Mouse (Mus musculus) myocyte (in vitro differentiated cells): ENCODE measurements at regions not wholly inside any gene's neighbourhood (a gene's known extent, or its start where the extent isn't known, plus 50 kb on each side); places are given as distances from the start of the nearest gene placed in this dataset.

Experiments used
- H3K27me3 ChIP-seq: one replicate; pipeline ENCODE4 v1.6.1; 2011; ENCODE audit not compliant: control insufficient read depth, insufficient read depth, insufficient read length
- H3K36me3 ChIP-seq: one replicate; pipeline ENCODE4 v1.6.1; 2011; ENCODE audit not compliant: control insufficient read depth, insufficient read depth
- H3K4me2 ChIP-seq: one replicate; pipeline ENCODE4 v1.6.1; 2011; ENCODE audit warnings: low read depth, control low read depth
- H3K4me3 ChIP-seq: one replicate; pipeline ENCODE4 v1.5.1; 2011; ENCODE audit warnings: mild to moderate bottlenecking, control low read depth, moderate library complexity
- H3K79me2 ChIP-seq: one replicate; pipeline ENCODE4 v1.6.1; 2011; ENCODE audit not compliant: control insufficient read depth, insufficient read depth
- H3ac ChIP-seq: one replicate; pipeline ENCODE4 v1.6.1; 2011; ENCODE audit not compliant: control insufficient read depth, insufficient read length
- CEBPB ChIP-seq: IDR thresholded peaks from 2 replicates; pipeline ENCODE4 v1.6.1; 2011; ENCODE audit warnings: mild to moderate bottlenecking, moderate library complexity; ENCODE audit not compliant: poor library complexity, insufficient read depth, severe bottlenecking
- E2F4 ChIP-seq: IDR thresholded peaks from one replicate; pipeline ENCODE4 v1.6.1; 2011; ENCODE audit warnings: mild to moderate bottlenecking, control low read depth, moderate library complexity; ENCODE audit not compliant: insufficient read depth
- MAX ChIP-seq: IDR thresholded peaks from one replicate; pipeline ENCODE4 v1.6.1; 2011; ENCODE audit warnings: low read depth, mild to moderate bottlenecking, control low read depth
- MYOD1 ChIP-seq, 3 experiments: IDR thresholded peaks; one replicate each; pipeline ENCODE4 v1.6.1; 2011; ENCODE audit warnings: control low read depth in 2 of 3, low read depth in 2 of 3, mild to moderate bottlenecking in 2 of 3, moderate library complexity in 1 of 3; ENCODE audit not compliant: insufficient read length in 2 of 3, control insufficient read depth in 1 of 3
- MYOG ChIP-seq, 3 experiments: IDR thresholded peaks; one replicate each; pipeline ENCODE4 v1.6.1; 2011; ENCODE audit warnings: control low read depth in 2 of 3, low read depth in 2 of 3, mild to moderate bottlenecking in 2 of 3; ENCODE audit not compliant: insufficient read length in 2 of 3, control insufficient read depth in 1 of 3, insufficient read depth in 1 of 3
- POLR2A ChIP-seq: IDR thresholded peaks from one replicate; pipeline ENCODE4 v1.6.1; 2011; ENCODE audit warnings: low read depth, mild to moderate bottlenecking, control low read depth, moderate library complexity; ENCODE audit not compliant: insufficient read length
- POLR2AphosphoS2 ChIP-seq: IDR thresholded peaks from one replicate; pipeline ENCODE4 v1.6.1; 2011; ENCODE audit warnings: low read depth, control low read depth; ENCODE audit not compliant: insufficient read length
- REST ChIP-seq: IDR thresholded peaks from one replicate; pipeline ENCODE4 v1.6.1; 2011; ENCODE audit warnings: mild to moderate bottlenecking, control low read depth, moderate library complexity; ENCODE audit not compliant: insufficient read depth, insufficient read length
- SRF ChIP-seq: IDR thresholded peaks from one replicate; pipeline ENCODE4 v1.6.1; 2011; ENCODE audit warnings: low read depth; ENCODE audit not compliant: control insufficient read depth, insufficient read length
- TCF12 ChIP-seq: IDR thresholded peaks from one replicate; pipeline ENCODE4 v1.6.1; 2011; ENCODE audit warnings: mild to moderate bottlenecking, control low read depth; ENCODE audit not compliant: poor library complexity, insufficient read depth, severe bottlenecking
- TCF3 ChIP-seq: IDR thresholded peaks from one replicate; pipeline ENCODE4 v1.6.1; 2011; ENCODE audit warnings: low read depth, control low read depth; ENCODE audit not compliant: insufficient read length
- USF1 ChIP-seq: IDR thresholded peaks from one replicate; pipeline ENCODE4 v1.6.1; 2011; ENCODE audit warnings: low read depth, mild to moderate bottlenecking, control low read depth, moderate library complexity

- H3K79me2 ChIP-seq: no peaks in the 10 kb centered on the region
- TF ChIP-seq MYOD1 (IDR thresholded peaks at IDR 0.05; ENCODE audit: control insufficient read depth in 1 of 3, insufficient read length in 2 of 3, low read depth in 2 of 3) (no peak), POLR2A (no peak), MYOG (IDR thresholded peaks at IDR 0.05; ENCODE audit: control insufficient read depth in 1 of 3, insufficient read depth in 1 of 3, insufficient read length in 2 of 3, low read depth in 2 of 3) (no peak), REST (no peak), USF1 (no peak), E2F4 (no peak), CEBPB (no peak), SRF (no peak), TCF12 (no peak)
- no peak overlapping the region for H3K4me3 ChIP-seq
Measured at GRCm38 (mm10) chr19:21119477-21119876, 152.6 kb upstream of the Zfand5 start.

GRCm38 (mm10) chr19:21118782-21119181 lies 153.3 kb upstream of the Zfand5 start:
- H3K4me3 ChIP-seq: no peak overlapping the region

More at GRCm38 (mm10) chr19:21119477-21119876, 152.6 kb upstream of the Zfand5 start:
- peak overlapping the region; percentile 57 for H3K4me2 ChIP-seq
- no peaks in the 10 kb centered on the region for H3K27me3 ChIP-seq
- no peak overlapping the region for H3ac ChIP-seq
- H3K36me3 ChIP-seq: no peaks in the 10 kb centered on the region

GRCm38 (mm10) chr19:21115693-21116092 lies 156.4 kb upstream of the Zfand5 start:
- Histone ChIP-seq H3ac (no peak overlapping the region), H3K36me3 (no peaks in the 10 kb centered on the region), H3K79me2 (no peaks in the 10 kb centered on the region), H3K27me3 (no peaks in the 10 kb centered on the region), H3K4me2 (no peak overlapping the region), H3K4me3 (no peak overlapping the region)
- TF ChIP-seq TCF12: no peak
- TF ChIP-seq MYOG (IDR thresholded peaks at IDR 0.05; ENCODE audit: control insufficient read depth in 1 of 3, insufficient read depth in 1 of 3, insufficient read length in 2 of 3, low read depth in 2 of 3): no peak
- TF ChIP-seq REST: no peak
- TF ChIP-seq E2F4: no peak
- TF ChIP-seq POLR2AphosphoS2: no peak
- TF ChIP-seq TCF3: no peak
- no peak for TF ChIP-seq SRF
- TF ChIP-seq USF1: no peak
- no peak for TF ChIP-seq POLR2A
- no peak for TF ChIP-seq MYOD1 (IDR thresholded peaks at IDR 0.05; ENCODE audit: control insufficient read depth in 1 of 3, insufficient read length in 2 of 3, low read depth in 2 of 3)
- no peak for TF ChIP-seq MAX
- TF ChIP-seq CEBPB: no peak

More at GRCm38 (mm10) chr19:21118782-21119181, 153.3 kb upstream of the Zfand5 start:
- Histone ChIP-seq H3K4me2 (no peak overlapping the region), H3ac (no peak overlapping the region), H3K36me3 (no peaks in the 10 kb centered on the region), H3K79me2 (no peaks in the 10 kb centered on the region), H3K27me3 (no peaks in the 10 kb centered on the region)
- TF ChIP-seq MYOD1 (IDR thresholded peaks at IDR 0.05; ENCODE audit: control insufficient read depth in 1 of 3, insufficient read length in 2 of 3, low read depth in 2 of 3) (no peak), REST (no peak), TCF12 (no peak), CEBPB (no peak), USF1 (no peak), SRF (no peak), POLR2A (no peak)

GRCm38 (mm10) chr19:21111836-21112235 lies 157.8 kb upstream of the Tmc1 start:
- Histone ChIP-seq H3K27me3 (no peaks in the 10 kb centered on the region), H3K4me3 (no peak overlapping the region), H3K4me2 (no peak overlapping the region)

GRCm38 (mm10) chr19:21108311-21108710 lies 154.3 kb upstream of the Tmc1 start:
- H3K36me3 ChIP-seq: no peaks in the 10 kb centered on the region
- no peaks in the 10 kb centered on the region for H3K79me2 ChIP-seq
- TF ChIP-seq POLR2AphosphoS2 (no peak), E2F4 (no peak), SRF (no peak), TCF3 (no peak), MYOD1 (IDR thresholded peaks at IDR 0.05; ENCODE audit: control insufficient read depth in 1 of 3, insufficient read length in 2 of 3, low read depth in 2 of 3) (no peak), REST (no peak), POLR2A (no peak), MAX (no peak), CEBPB (no peak)
- H3ac ChIP-seq: no peak overlapping the region
- no peaks in the 10 kb centered on the region for H3K27me3 ChIP-seq
- no peak overlapping the region for H3K4me3 ChIP-seq
- no peak overlapping the region for H3K4me2 ChIP-seq

More at GRCm38 (mm10) chr19:21111836-21112235, 157.8 kb upstream of the Tmc1 start:
- Histone ChIP-seq H3K79me2 (no peaks in the 10 kb centered on the region), H3ac (no peak overlapping the region), H3K36me3 (no peaks in the 10 kb centered on the region)
- TF ChIP-seq MYOG (IDR thresholded peaks at IDR 0.05; ENCODE audit: control insufficient read depth in 1 of 3, insufficient read depth in 1 of 3, insufficient read length in 2 of 3, low read depth in 2 of 3) (no peak), POLR2A (no peak), SRF (no peak), MAX (no peak), CEBPB (no peak), E2F4 (no peak), REST (no peak), TCF12 (no peak), TCF3 (no peak), POLR2AphosphoS2 (no peak), MYOD1 (IDR thresholded peaks at IDR 0.05; ENCODE audit: control insufficient read depth in 1 of 3, insufficient read length in 2 of 3, low read depth in 2 of 3) (no peak), USF1 (no peak)
